Mouse (Mus musculus) urinary bladder, postnatal 10 days (tissue): ENCODE results near the gene Ccdc103.

Experiments used
- DNase-seq: peaks from one replicate; pipeline ENCODE4 v3.0.0; 2022; ENCODE audit warnings: low spot score

Ccdc103 gene

GRCm38 (mm10) chr11:102880585-102881313, at the start of gene Ccdc103, which contains the start of gene Eftud2:
Gene Ccdc103 (plus strand): TSS chr11:102881204.
Gene Eftud2 (minus strand): TSS chr11:102880985.
- DNase-seq, result peak; percentile 74

- DNase-seq, result no peak
Observed at GRCm38 (mm10) chr11:102832700-102833297, 48.2 kb upstream of the Ccdc103 start.

- no peak for DNase-seq
Observed at GRCm38 (mm10) chr11:102834219-102834618, 46.8 kb upstream of the Ccdc103 start.

GRCm38 (mm10) chr11:102835549-102835948, 45.5 kb upstream of the Ccdc103 start, which contains the start of gene Higd1b:
Gene Higd1b (plus strand): TSS chr11:102835849.
- no peak for DNase-seq

- no peak for DNase-seq
Observed at GRCm38 (mm10) chr11:102836146-102836545, 44.9 kb upstream of the Ccdc103 start.

GRCm38 (mm10) chr11:102837385-102837784, 43.6 kb upstream of the Ccdc103 start:
- no peak for DNase-seq

- DNase-seq, result no peak
Observed at GRCm38 (mm10) chr11:102838126-102838525, 42.9 kb upstream of the Ccdc103 start.

GRCm38 (mm10) chr11:102838616-102839150, 42.3 kb upstream of the Ccdc103 start:
- no peak for DNase-seq

- no peak for DNase-seq
Observed at GRCm38 (mm10) chr11:102845926-102846325, 35.1 kb upstream of the Ccdc103 start.

- no peak for DNase-seq
Observed at GRCm38 (mm10) chr11:102851883-102852282, 29.1 kb upstream of the Ccdc103 start.

GRCm38 (mm10) chr11:102853760-102854159, 27.2 kb upstream of the Ccdc103 start:
- DNase-seq, result no peak

GRCm38 (mm10) chr11:102855941-102856340, 25.1 kb upstream of the Ccdc103 start:
- DNase-seq, result no peak

- DNase-seq, result no peak
Observed at GRCm38 (mm10) chr11:102858951-102859350, 22.1 kb upstream of the Ccdc103 start.

GRCm38 (mm10) chr11:102859933-102860332, 21.1 kb upstream of the Ccdc103 start:
- no peak for DNase-seq

- DNase-seq, result no peak
Observed at GRCm38 (mm10) chr11:102864272-102864671, 16.7 kb upstream of the Ccdc103 start.

- DNase-seq, result no peak
Observed at GRCm38 (mm10) chr11:102874801-102875334, 6.1 kb upstream of the Ccdc103 start.

GRCm38 (mm10) chr11:102879558-102879957, 1.4 kb upstream of the Ccdc103 start:
- DNase-seq, result no peak

GRCm38 (mm10) chr11:102881314-102882198, 552 bp downstream of the Ccdc103 start:
- no peak for DNase-seq

GRCm38 (mm10) chr11:102884616-102885219, 3.7 kb downstream of the Ccdc103 start, which contains the start of gene Fam187a:
Gene Fam187a (plus strand): TSS chr11:102885169.
- DNase-seq, result no peak

- DNase-seq, result no peak
Observed at GRCm38 (mm10) chr11:102887433-102887832, 6.4 kb downstream of the Ccdc103 start.

- no peak for DNase-seq
Observed at GRCm38 (mm10) chr11:102888135-102888534, 7.1 kb downstream of the Ccdc103 start.
